Mouse (Mus musculus): ENCODE results near the gene Cdkn2c. TPM values are rescaled to one million over a fixed set of nuclear protein-coding genes. Genes with fewer than 3 reads are reported as not detected.
"Not testable (repeated sequence)": the region's sequence is repeated elsewhere in the genome, so short reads cannot be mapped to it uniquely, and the experiment has no call there.

The Cdkn2c gene
- polyA plus RNA-seq (2015; fragmentation: Nextera tagmentation; extraction: Ambion mirVana) = 13.2 and 16.2 TPM in 2 replicates

DNA sequence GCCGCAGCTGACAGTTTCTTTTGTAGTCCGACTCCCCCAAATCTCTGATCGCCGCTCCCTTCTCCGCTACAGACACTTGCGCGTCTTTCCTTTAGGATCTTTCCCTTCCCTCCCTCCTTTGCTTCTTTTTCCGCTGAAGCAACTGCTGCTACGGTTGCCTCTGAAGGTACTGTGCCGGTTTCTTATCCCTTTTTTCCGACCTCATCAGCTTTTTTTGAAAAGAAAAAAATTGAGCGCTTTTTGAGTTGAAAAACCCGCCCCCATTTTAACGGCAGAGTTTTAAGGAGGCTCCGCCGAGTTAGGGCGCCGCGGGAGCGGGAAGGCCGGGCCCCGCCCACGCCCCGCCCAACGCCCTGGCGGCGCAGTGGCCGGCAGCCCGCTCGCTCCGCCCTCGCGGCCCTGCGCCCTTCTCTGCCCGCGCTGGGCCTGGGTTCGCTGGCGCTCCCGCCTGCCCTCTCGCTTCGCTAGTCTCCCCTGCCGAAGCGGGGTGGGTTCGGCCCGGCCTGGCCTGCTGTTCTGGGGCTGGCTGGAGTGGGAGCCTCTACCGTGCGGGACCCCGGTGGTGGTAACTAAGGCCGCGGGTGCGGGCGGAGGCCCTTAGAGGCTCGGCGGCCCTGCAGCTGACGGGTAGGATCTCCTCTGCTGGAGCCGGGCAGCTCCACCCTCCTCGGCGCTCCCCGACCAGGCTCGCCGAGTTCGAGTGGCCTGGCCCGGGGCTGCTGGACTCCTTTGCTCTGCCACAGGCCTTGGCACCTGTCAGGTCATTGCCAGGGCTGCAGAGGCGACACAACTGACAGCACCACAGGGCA, at the start of gene Cdkn2c:
Cdkn2c (minus strand) TSS at position 729 of the 809 bp plus-strand sequence.
- Histone ChIP-seq H3K27ac (peak within 1 kb of the TSS; percentile 95), H3K4me1 (replicated peaks) (peaks cover 24% of the 10 kb centered on the region), H3K9ac (peak within 1 kb of the TSS; percentile 98), H3K4me3 (replicated peaks) (peak within 1 kb of the TSS; percentile 98), H3K36me3 (no peaks in the 10 kb centered on the region), H3K27me3 (peaks cover 22% of the 10 kb centered on the region), H3K4me2 (peak within 1 kb of the TSS; percentile 94), H3K9me3 (replicated peaks) (no peaks in the 10 kb centered on the region)
- DNase-seq (peak; percentile 87), ATAC-seq (ENCODE audit: low read depth) (peak; percentile 94)
- under 1% methylated on average over 64 of the region's 64 CpGs for WGBS (ENCODE audit: insufficient replicate concordance)

DNA sequence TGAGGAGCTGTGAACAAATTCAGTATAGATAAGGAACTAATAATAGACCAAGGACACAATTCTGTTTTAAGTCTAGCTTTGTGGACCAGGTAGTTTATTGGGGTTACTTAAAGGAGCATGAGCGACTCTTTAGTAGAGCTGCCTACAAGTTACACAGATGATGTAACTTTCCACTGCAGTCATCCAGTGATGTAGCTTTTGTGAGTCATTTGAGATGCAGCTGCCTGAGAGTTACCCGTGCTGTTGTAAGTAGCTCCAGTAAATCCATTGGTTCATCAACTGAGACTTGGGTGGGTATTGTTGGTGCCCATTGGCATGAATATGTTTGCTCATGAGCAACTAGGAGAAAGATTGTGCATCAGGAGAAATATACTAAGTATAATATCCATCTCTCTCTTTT, 38.4 kb upstream of the Cdkn2c start:
- H3K4me1 ChIP-seq (replicated peaks) = peaks cover 20% of the 10 kb centered on the region
- DNase-seq = no peak
- H3K27ac ChIP-seq = no peak overlapping the region
- no peak overlapping the region for H3K4me2 ChIP-seq
- 80% methylated on average over 2 of the region's 2 CpGs for whole genome bisulfite sequencing (ENCODE audit: insufficient replicate concordance)
- H3K36me3 ChIP-seq = no peaks in the 10 kb centered on the region
- no peaks in the 10 kb centered on the region for H3K9me3 ChIP-seq (replicated peaks)
- no peak overlapping the region for H3K9ac ChIP-seq
- H3K27me3 ChIP-seq = no peaks in the 10 kb centered on the region
- ATAC-seq (ENCODE audit: low read depth) = no peak
- H3K4me3 ChIP-seq (replicated peaks) = no peak overlapping the region

DNA sequence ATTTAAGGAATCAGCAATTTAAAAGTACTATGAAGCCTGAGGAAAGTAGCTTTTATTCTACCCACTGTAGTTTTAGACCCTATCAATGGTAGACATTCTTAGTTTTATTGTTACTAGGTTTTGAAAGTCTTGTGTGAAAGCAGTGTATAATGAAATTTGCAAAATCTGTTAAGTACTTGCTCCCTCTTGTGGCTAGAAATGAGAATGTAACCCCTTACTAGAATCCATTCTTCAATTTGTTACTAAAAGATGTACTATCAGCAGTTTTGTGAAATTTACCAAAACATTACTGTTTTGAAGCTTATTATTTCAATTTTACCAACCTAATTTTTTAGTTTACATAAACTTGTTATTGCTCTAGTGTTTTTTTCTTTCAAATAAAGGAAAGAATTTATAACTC, 36.6 kb upstream of the Cdkn2c start:
- Histone ChIP-seq H3K27me3 (no peaks in the 10 kb centered on the region), H3K4me1 (replicated peaks) (peaks cover 20% of the 10 kb centered on the region), H3K4me2 (no peak overlapping the region), H3K27ac (no peak overlapping the region), H3K36me3 (no peaks in the 10 kb centered on the region), H3K9ac (no peak overlapping the region), H3K9me3 (replicated peaks) (no peaks in the 10 kb centered on the region), H3K4me3 (replicated peaks) (no peak overlapping the region)
- DNase-seq (no peak), ATAC-seq (ENCODE audit: low read depth) (no peak)

DNA sequence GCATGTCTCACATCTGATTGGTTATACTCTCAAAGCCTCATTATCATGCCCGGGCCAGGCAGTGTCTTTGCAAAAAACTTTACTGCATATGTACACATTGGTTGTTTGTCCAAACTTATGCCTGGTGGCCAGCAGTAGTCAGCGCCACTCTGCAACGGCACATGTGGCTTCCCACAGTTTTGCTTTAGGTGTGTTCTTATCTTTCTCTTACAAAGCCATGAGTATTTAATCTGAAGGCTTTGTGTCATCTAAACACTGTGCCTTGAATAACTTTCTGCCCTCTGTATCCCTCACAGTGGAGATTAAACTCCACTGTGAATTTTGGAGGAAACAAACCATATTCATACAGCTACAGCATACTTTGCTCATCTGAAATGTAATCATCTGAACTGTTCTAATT, 33.7 kb upstream of the Cdkn2c start:
- H3K4me1 ChIP-seq (replicated peaks) = peaks cover 13% of the 10 kb centered on the region
- not testable (repeated sequence) for H3K36me3 ChIP-seq; H3K27me3 ChIP-seq; H3K27ac ChIP-seq; H3K4me2 ChIP-seq; H3K4me3 ChIP-seq (replicated peaks); H3K9me3 ChIP-seq (replicated peaks); H3K9ac ChIP-seq
- 34% methylated on average over 3 of the region's 3 CpGs for WGBS (ENCODE audit: insufficient replicate concordance)
- peak; percentile 73 for ATAC-seq (ENCODE audit: low read depth)
- DNase-seq = peak; percentile 17

DNA sequence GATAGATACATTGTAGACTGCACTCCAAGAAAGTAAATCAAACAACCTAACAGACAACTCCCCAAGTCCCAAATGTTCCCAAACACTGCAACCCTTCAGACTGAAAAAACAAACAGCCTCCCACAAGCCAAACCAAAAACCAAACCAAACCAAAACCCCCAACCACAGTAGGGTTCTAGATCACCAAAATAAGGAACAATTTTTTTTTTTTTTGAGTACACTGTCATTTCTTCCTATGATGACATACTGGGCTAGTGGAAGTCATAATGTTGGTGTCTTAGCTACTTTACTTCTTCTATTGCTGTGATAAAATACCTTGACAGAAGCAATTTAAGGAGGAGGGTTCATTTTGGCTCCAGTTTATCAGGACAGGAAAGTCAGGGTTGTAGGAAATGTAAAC, 25.7 kb upstream of the Cdkn2c start:
- ATAC-seq (ENCODE audit: low read depth) = no peak
- H3K27ac ChIP-seq = no peak overlapping the region
- H3K4me2 ChIP-seq = no peak overlapping the region
- no peaks in the 10 kb centered on the region for H3K27me3 ChIP-seq
- no peak overlapping the region for H3K4me3 ChIP-seq (replicated peaks)
- H3K36me3 ChIP-seq = peaks cover 11% of the 10 kb centered on the region
- 0 out of 2 replicates have a peak, but pooled peaks cover 3% of the 10 kb centered on the region for H3K4me1 ChIP-seq (replicated peaks)
- no peak for DNase-seq
- peaks cover 8% of the 10 kb centered on the region for H3K9me3 ChIP-seq (replicated peaks)
- H3K9ac ChIP-seq = no peak overlapping the region

DNA sequence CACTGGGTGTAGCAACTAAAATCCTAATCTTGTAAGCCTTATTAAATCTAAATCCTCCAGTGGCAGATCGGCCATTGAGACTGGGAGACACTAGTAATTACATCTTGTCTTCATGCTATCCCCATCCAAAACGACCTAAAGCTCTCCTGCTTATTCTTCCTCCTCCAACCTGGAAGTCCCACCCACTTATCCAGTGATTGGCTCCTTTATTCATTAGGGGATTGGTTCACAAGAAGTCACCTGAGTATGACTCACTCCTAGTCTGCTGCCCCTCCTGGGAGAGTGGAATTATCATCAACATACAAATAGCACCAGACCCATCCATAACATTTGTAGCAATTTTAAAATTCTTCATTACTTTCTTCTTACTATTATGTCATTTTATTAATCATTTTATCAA, 16.6 kb upstream of the Cdkn2c start:
- ATAC-seq (ENCODE audit: low read depth) (peak; percentile 31; the same call in 1 of the 2 replicates), DNase-seq (no peak)
- Histone ChIP-seq H3K4me2 (no peak overlapping the region), H3K4me3 (replicated peaks) (no peak overlapping the region), H3K4me1 (replicated peaks) (peaks cover 30% of the 10 kb centered on the region), H3K36me3 (peaks cover 9% of the 10 kb centered on the region; the same call in 1 of the 2 replicates), H3K27me3 (no peaks in the 10 kb centered on the region), H3K9ac (no peak overlapping the region), H3K27ac (no peak overlapping the region), H3K9me3 (replicated peaks) (no peaks in the 10 kb centered on the region)
- WGBS (ENCODE audit: insufficient replicate concordance) = 55% methylated on average over 2 of the region's 2 CpGs

DNA sequence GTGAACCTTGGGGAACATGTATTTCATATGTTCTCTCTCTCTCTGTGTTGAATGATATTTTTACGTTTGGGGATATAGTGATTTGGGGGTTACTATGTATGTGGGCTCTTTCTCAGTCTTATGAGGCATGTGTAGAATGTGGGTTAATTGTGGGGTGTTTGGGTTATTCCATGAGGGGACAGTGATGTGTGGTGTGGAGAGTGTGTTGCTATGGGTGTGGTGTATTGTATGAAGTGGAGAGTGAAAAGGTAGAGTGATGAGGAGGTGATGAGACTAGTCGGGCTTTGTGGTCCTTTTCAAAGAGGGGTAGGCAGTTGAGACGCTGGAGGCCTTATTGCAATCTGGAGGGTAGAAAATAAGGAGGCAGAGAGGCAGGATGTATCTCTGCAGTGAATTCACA, 10.2 kb upstream of the Cdkn2c start:
- peak overlapping the region; percentile 74 for H3K4me3 ChIP-seq (replicated peaks)
- H3K36me3 ChIP-seq = no peaks in the 10 kb centered on the region
- no peak for DNase-seq
- peak overlapping the region; percentile 84 for H3K4me2 ChIP-seq
- 0% methylated on average over 3 of the region's 3 CpGs for WGBS (ENCODE audit: insufficient replicate concordance)
- ATAC-seq (ENCODE audit: low read depth) = no peak
- peaks cover 30% of the 10 kb centered on the region for H3K4me1 ChIP-seq (replicated peaks)
- no peaks in the 10 kb centered on the region for H3K9me3 ChIP-seq (replicated peaks)
- H3K27me3 ChIP-seq = no peaks in the 10 kb centered on the region
- H3K9ac ChIP-seq = peak overlapping the region; percentile 86
- H3K27ac ChIP-seq = peak overlapping the region; percentile 98

DNA sequence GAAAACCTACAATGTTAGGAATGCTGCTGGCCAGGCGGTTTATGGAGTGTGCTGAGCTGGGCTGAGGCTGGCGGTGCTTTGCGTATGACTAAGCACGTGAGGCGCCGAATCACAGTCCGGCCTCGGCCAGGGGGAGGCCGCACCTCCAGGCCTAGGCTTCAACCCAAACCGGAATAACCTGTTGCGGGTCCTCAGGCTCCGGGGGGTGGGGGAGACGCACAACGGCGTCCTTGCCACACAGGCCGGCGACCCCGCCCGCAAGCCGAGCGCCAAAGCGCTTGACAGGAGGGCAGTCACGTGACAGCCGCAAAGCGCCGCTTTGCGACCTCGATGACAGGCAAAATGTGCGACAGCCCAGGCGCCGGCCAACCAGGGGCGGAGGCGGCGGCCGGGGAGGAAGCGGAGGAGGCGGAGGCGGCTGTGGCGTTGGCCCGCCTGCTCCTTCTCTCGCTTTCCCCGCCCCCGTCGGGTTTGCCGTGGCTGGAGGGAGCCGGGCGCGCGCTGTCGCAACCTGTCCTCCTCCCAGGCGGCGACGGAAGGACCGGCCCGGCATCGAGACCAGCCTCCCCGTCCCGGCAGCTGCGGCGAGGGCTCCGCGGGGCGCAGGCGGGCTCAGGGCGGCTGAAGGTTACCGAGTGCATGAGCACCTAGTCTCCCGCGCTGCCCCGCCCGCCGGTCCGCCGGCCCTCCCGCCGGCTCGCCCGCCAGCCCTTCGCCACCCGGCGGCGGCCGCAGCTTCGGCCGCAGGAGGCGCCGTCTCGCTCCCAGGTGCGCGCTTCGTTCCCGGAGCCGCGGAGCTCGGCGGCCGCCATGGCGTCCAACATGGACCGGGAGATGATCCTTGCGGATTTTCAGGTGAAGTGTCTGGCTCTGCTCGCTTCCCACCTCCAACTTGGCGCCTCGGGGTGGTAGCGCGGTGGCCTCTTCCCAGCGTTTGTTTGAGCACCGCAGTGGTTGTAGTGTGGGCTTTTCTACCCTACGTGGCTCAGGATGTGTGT, 9.5 kb upstream of the Cdkn2c start, which contains the start of gene Faf1:
Faf1 (plus strand) TSS at position 371 of the 998 bp plus-strand sequence.
- peak within 1 kb of the TSS; percentile 98 for H3K27ac ChIP-seq
- peak within 1 kb of the TSS; percentile 74 for H3K4me3 ChIP-seq (replicated peaks)
- peak within 1 kb of the TSS; percentile 86 for H3K9ac ChIP-seq
- ATAC-seq (ENCODE audit: low read depth) = peak; percentile 97
- H3K36me3 ChIP-seq = no peaks in the 10 kb centered on the region
- DNase-seq = peak; percentile 97
- no peaks in the 10 kb centered on the region for H3K27me3 ChIP-seq
- H3K4me1 ChIP-seq (replicated peaks) = peaks cover 30% of the 10 kb centered on the region
- peak within 1 kb of the TSS; percentile 84 for H3K4me2 ChIP-seq
- no peaks in the 10 kb centered on the region for H3K9me3 ChIP-seq (replicated peaks)
- WGBS (ENCODE audit: insufficient replicate concordance) = under 1% methylated on average over 99 of the region's 107 CpGs

DNA sequence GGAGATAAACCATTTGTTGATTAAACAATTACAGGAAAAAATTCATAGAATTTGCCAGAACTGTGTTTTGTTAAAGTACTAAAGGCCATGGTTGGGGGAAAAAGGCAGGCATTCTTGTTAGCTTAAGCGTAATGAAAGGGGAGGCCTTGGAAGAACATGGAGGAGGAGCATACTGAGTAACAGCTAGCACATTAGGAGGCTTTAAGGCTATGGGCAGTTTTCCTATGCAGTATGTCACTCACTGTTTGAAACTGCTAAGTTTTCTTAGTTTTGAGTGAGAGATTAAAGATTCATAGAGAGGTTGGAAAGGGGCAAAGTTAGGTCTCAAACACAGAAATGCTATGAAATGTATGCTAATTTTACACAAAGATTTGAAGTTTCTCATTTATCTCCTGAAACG, 7.1 kb upstream of the Cdkn2c start:
- Histone ChIP-seq H3K4me2 (no peak overlapping the region), H3K9me3 (replicated peaks) (no peaks in the 10 kb centered on the region), H3K9ac (no peak overlapping the region), H3K4me1 (replicated peaks) (peaks cover 22% of the 10 kb centered on the region), H3K4me3 (replicated peaks) (no peak overlapping the region), H3K27ac (no peak overlapping the region), H3K27me3 (no peaks in the 10 kb centered on the region), H3K36me3 (no peaks in the 10 kb centered on the region)
- ATAC-seq (ENCODE audit: low read depth) = no peak
- WGBS (ENCODE audit: insufficient replicate concordance) = 72% methylated on average over 2 of the region's 2 CpGs
- DNase-seq = no peak

DNA sequence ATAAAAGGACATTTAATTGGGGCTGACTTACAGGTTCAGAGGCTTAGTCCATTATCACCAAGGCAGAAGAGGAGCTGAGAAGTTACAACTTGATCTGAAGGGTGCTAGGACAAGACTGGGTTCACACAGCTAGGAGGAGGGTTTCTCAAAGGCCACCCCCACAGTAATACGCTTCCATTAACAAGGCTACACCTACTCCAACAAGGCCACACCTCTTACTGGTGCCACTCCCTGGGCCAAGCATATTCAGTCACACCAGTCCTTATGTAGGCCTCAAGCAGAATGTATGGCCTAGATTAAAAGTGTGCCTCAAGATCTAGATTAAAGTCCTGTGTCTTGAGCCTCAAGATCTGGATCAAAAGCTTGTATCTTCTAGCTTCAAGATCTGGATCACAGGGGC, 5.0 kb upstream of the Cdkn2c start:
- no peaks in the 10 kb centered on the region for H3K36me3 ChIP-seq
- H3K4me2 ChIP-seq = no peak overlapping the region
- H3K27me3 ChIP-seq = no peaks in the 10 kb centered on the region
- no peak overlapping the region for H3K9ac ChIP-seq
- DNase-seq = no peak
- H3K27ac ChIP-seq = no peak overlapping the region; the same call in 1 of the 2 replicates
- H3K9me3 ChIP-seq (replicated peaks) = no peaks in the 10 kb centered on the region
- H3K4me3 ChIP-seq (replicated peaks) = no peak overlapping the region
- H3K4me1 ChIP-seq (replicated peaks) = peaks cover 18% of the 10 kb centered on the region
- 60% methylated on average over 1 of the region's 1 CpGs for WGBS (ENCODE audit: insufficient replicate concordance)
- no peak for ATAC-seq (ENCODE audit: low read depth)

DNA sequence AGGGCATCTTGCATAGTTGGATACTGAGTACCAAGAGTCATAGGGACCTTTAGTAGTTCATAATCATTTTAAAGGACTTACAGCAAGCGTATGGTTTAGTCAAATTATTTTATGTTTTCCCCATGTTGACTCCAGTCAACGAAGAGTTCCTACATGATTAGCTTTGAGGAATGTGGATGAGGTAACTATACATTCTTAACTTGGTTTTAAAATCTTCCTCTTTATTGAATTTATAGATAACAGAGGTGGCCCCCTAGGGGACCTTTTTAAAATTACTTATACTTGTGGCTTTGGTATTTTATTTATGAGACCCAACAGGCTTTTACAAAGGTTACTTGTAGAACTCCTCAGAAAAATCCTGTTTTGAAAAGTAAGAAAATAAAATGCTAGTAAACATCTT, 3.2 kb upstream of the Cdkn2c start:
- no peak overlapping the region for H3K27ac ChIP-seq
- H3K4me3 ChIP-seq (replicated peaks) = no peak overlapping the region
- H3K27me3 ChIP-seq = 0 out of 2 replicates have a peak, but pooled peaks cover under 1% of the 10 kb centered on the region
- WGBS (ENCODE audit: insufficient replicate concordance) = 58% methylated on average over 2 of the region's 2 CpGs
- peaks cover 18% of the 10 kb centered on the region for H3K4me1 ChIP-seq (replicated peaks)
- H3K36me3 ChIP-seq = no peaks in the 10 kb centered on the region
- DNase-seq (no peak), ATAC-seq (ENCODE audit: low read depth) (no peak)
- H3K9me3 ChIP-seq (replicated peaks) = no peaks in the 10 kb centered on the region
- H3K9ac ChIP-seq = no peak overlapping the region
- no peak overlapping the region for H3K4me2 ChIP-seq
